Mouse (Mus musculus) gastrocnemius, postnatal 25 days (tissue): ENCODE measurements around the gene Rcor3. TPM values are rescaled to one million over a fixed set of nuclear protein-coding genes. Genes with fewer than 3 reads are reported as not detected.

Experiments
- DNase-seq: peaks from one replicate; pipeline ENCODE4 v3.0.0; 2022
- total RNA-seq, 2 experiments: library from RNA; stranded (reverse); gene quantifications; 1 replicate in 1 of 2; 2 replicates in 1 of 2; pipeline ENCODE4 v1.2.3; 2021

The Rcor3 gene
- total RNA-seq, 2 experiments from 2014 or later: 22.8 to 23.1 TPM

- peak; percentile 47 for DNase-seq
Measured at GRCm38 (mm10) chr1:192070618-192071051, 67.2 kb downstream of the Rcor3 start.

GRCm38 (mm10) chr1:192069971-192070591 is 67.8 kb downstream of the Rcor3 start:
- DNase-seq: peak; percentile 55

GRCm38 (mm10) chr1:192068188-192068587 is 69.7 kb downstream of the Rcor3 start:
- DNase-seq: no peak

- DNase-seq: no peak
Measured at GRCm38 (mm10) chr1:192066956-192067355, 70.9 kb downstream of the Rcor3 start.

GRCm38 (mm10) chr1:192063209-192063946 is 74.5 kb downstream of the Rcor3 start:
- no peak for DNase-seq

- DNase-seq: no peak
Measured at GRCm38 (mm10) chr1:192062682-192063081, 75.2 kb downstream of the Rcor3 start.

GRCm38 (mm10) chr1:192061666-192062306 is 76.1 kb downstream of the Rcor3 start:
- DNase-seq: peak; percentile 73

GRCm38 (mm10) chr1:192058911-192059310 is 79.0 kb downstream of the Rcor3 start:
- no peak for DNase-seq

- DNase-seq: no peak
Measured at GRCm38 (mm10) chr1:192053726-192054125, 84.1 kb downstream of the Rcor3 start.

- DNase-seq: no peak
Measured at GRCm38 (mm10) chr1:192052986-192053385, 84.9 kb downstream of the Rcor3 start.

GRCm38 (mm10) chr1:192052461-192052860 is 85.4 kb downstream of the Rcor3 start:
- no peak for DNase-seq

Other genes with a start within 250 kb of the Rcor3 start
- 1 to 10 TPM; 4.9 to 8.4 TPM for gene Slc30a1, start 231.3 kb downstream of the Rcor3 start, total RNA-seq
- gene Rd3, start 160.7 kb downstream of the Rcor3 start, total RNA-seq: under 1 TPM in 1 of 2 experiments, not detected in 1; 0.15 TPM
- 1 to 10 TPM; 2.3 to 3.1 TPM for gene Traf5, start 45.5 kb downstream of the Rcor3 start, total RNA-seq
- under 1 TPM in 1 of 2 experiments, not detected in 1; 0.03 TPM for gene Kcnh1, start 52.7 kb upstream of the Rcor3 start, total RNA-seq